Mouse (Mus musculus) ES-Bruce4 (cell line): Measurements from ENCODE around the gene Tmem101.

Experiments used
- CTCF ChIP-seq: IDR thresholded peaks from one replicate; pipeline ENCODE4 v1.8.1; 2011; ENCODE audit warnings: low read depth, low read length
- POLR2A ChIP-seq: IDR thresholded peaks from one replicate; pipeline ENCODE4 v1.8.1; 2011; ENCODE audit warnings: low read length; ENCODE audit not compliant: insufficient read depth

GRCm38 (mm10) chr11:102147213-102147989, 8.8 kb downstream of the Tmem101 start:
- TF ChIP-seq CTCF = no peak
- no peak for TF ChIP-seq POLR2A
